Mouse (Mus musculus) liver, adult 2 months (tissue): ENCODE data around the gene 6030468B19Rik. TPM values are rescaled to one million over a fixed set of nuclear protein-coding genes. Genes with fewer than 3 reads are reported as not detected.

Experiments
- DNase-seq: peaks from one replicate; pipeline ENCODE4 v3.0.0-alpha.2; 2011; ENCODE audit warnings: low read depth, low spot score; ENCODE audit errors: extremely low read depth
- H3K27ac ChIP-seq: fragments of 200-500 bp; replicated peaks from 2 replicates; pipeline ENCODE4 v1.5.1; 2012; ENCODE audit warnings: low read depth, mild to moderate bottlenecking, control low read depth, inconsistent platforms, low read length; ENCODE audit not compliant: insufficient read depth
- H3K27me3 ChIP-seq: fragments of 200-500 bp; 2 replicates; pipeline ENCODE4 v1.6.1; 2012; ENCODE audit warnings: mild to moderate bottlenecking, moderate library complexity, low read length, inconsistent platforms; ENCODE audit not compliant: control insufficient read depth, insufficient read depth
- H3K36me3 ChIP-seq: fragments of 200-500 bp; 2 replicates; pipeline ENCODE4 v1.6.1; 2012; ENCODE audit warnings: low read length, inconsistent platforms; ENCODE audit not compliant: control insufficient read depth, insufficient read depth
- H3K4me1 ChIP-seq: fragments of 200-500 bp; 2 replicates; pipeline ENCODE4 v1.6.1; 2011; ENCODE audit warnings: low read length; ENCODE audit not compliant: control insufficient read depth, insufficient read depth
- H3K4me3 ChIP-seq: fragments of 200-500 bp; 2 replicates; pipeline ENCODE4 v1.5.1; 2011; ENCODE audit warnings: low read depth, mild to moderate bottlenecking, control low read depth, low read length, moderate library complexity; ENCODE audit not compliant: insufficient read depth
- H3K79me2 ChIP-seq: fragments of 200-500 bp; 2 replicates; pipeline ENCODE4 v1.6.1; 2012; ENCODE audit warnings: inconsistent platforms, mild to moderate bottlenecking, low read length, moderate library complexity; ENCODE audit not compliant: control insufficient read depth, insufficient read depth
- H3K9ac ChIP-seq: fragments of 200-500 bp; 2 replicates; pipeline ENCODE4 v1.6.1; 2012; ENCODE audit warnings: low read depth, mild to moderate bottlenecking, control low read depth, inconsistent platforms, low read length
- CTCF ChIP-seq: fragments of 200-500 bp; IDR thresholded peaks from 2 replicates; pipeline ENCODE4 v1.5.1; 2011; ENCODE audit warnings: low read depth, low read length, control low read depth
- POLR2A ChIP-seq: fragments of 200-500 bp; IDR thresholded peaks from 2 replicates; pipeline ENCODE4 v1.6.1; 2011; ENCODE audit warnings: low read length, control low read depth; ENCODE audit not compliant: insufficient read depth; ENCODE audit errors: extremely low read depth
- WGBS: fragments of 180-500 bp; shearing (Covaris S2); methylation state at CpG from one replicate; pipeline ENCODE4 v1.1.7; 2018; 5-methylcytosine and 5-hydroxymethylcytosine counted together
- polyA plus RNA-seq: library from polyadenylated mRNA; depleted of rRNA; stranded (reverse); fragments of >200 nt; gene quantifications from 2 replicates; pipeline ENCODE4 v1.2.3, GENCODE M21; 2012
- total RNA-seq: library from RNA; depleted of rRNA; stranded (reverse); fragments of >200 nt; gene quantifications from 2 replicates; pipeline ENCODE4 v1.2.3, GENCODE M21; 2014

The 6030468B19Rik gene
- total and polyA plus RNA-seq, 2 experiments: not detected

GRCm38 (mm10) chr11:117801650-117802049 is 4.2 kb downstream of the 6030468B19Rik start:
- WGBS: 93% methylated on average over 7 of the region's 7 CpGs
- Histone ChIP-seq H3K36me3 (no peaks in the 10 kb centered on the region), H3K79me2 (no peaks in the 10 kb centered on the region), H3K4me3 (no peak overlapping the region), H3K4me1 (no peaks in the 10 kb centered on the region), H3K9ac (no peak overlapping the region), H3K27me3 (no peaks in the 10 kb centered on the region), H3K27ac (no peak overlapping the region)
- DNase-seq: no peak
- no peak for TF ChIP-seq CTCF
- TF ChIP-seq POLR2A: no peak

GRCm38 (mm10) chr11:117803166-117803688 is 5.8 kb downstream of the 6030468B19Rik start:
- Histone ChIP-seq H3K79me2 (no peaks in the 10 kb centered on the region), H3K4me1 (no peaks in the 10 kb centered on the region), H3K36me3 (no peaks in the 10 kb centered on the region), H3K27me3 (no peaks in the 10 kb centered on the region), H3K9ac (no peak overlapping the region), H3K4me3 (no peak overlapping the region), H3K27ac (no peak overlapping the region)
- TF ChIP-seq CTCF: no peak
- no peak for TF ChIP-seq POLR2A
- DNase-seq: no peak
- 80% methylated on average over 3 of the region's 3 CpGs for WGBS

- Histone ChIP-seq H3K4me3 (no peak overlapping the region), H3K27me3 (no peaks in the 10 kb centered on the region), H3K4me1 (peaks cover 6% of the 10 kb centered on the region; the same call in 1 of the 2 replicates), H3K9ac (no peak overlapping the region), H3K36me3 (no peaks in the 10 kb centered on the region), H3K27ac (no peak overlapping the region), H3K79me2 (peaks cover 9% of the 10 kb centered on the region; the same call in 1 of the 2 replicates)
- WGBS: 95% methylated on average over 6 of the region's 6 CpGs
- no peak for DNase-seq
- no peak for TF ChIP-seq POLR2A
- TF ChIP-seq CTCF: no peak
Measured at GRCm38 (mm10) chr11:117806781-117807180, 9.3 kb downstream of the 6030468B19Rik start.

- peaks cover 10% of the 10 kb centered on the region; the same call in 1 of the 2 replicates for H3K4me1 ChIP-seq
- TF ChIP-seq POLR2A: peak; percentile 79
- TF ChIP-seq CTCF: no peak
- peaks cover 23% of the 10 kb centered on the region for H3K79me2 ChIP-seq
- peak within 1 kb of the TSS; percentile 70 for H3K27ac ChIP-seq
- peak within 1 kb of the TSS; percentile 83 for H3K4me3 ChIP-seq
- no peaks in the 10 kb centered on the region for H3K36me3 ChIP-seq
- no peaks in the 10 kb centered on the region for H3K27me3 ChIP-seq
- no peak for DNase-seq
- WGBS: 2% methylated on average over 74 of the region's 75 CpGs
- H3K9ac ChIP-seq: peak within 1 kb of the TSS; percentile 95
Measured at GRCm38 (mm10) chr11:117809407-117810311, 12.2 kb downstream of the 6030468B19Rik start, which contains the start of the genes Gm20708 and Syngr2. Gene Gm20708 (plus strand): TSS chr11:117809668. Gene Syngr2 (plus strand): TSS chr11:117809668.

- Histone ChIP-seq H3K27ac (peak overlapping the region; percentile 70), H3K9ac (peak overlapping the region; percentile 95), H3K27me3 (no peaks in the 10 kb centered on the region), H3K79me2 (peaks cover 23% of the 10 kb centered on the region), H3K4me1 (peaks cover 10% of the 10 kb centered on the region; the same call in 1 of the 2 replicates), H3K4me3 (peak overlapping the region; percentile 83), H3K36me3 (no peaks in the 10 kb centered on the region)
- WGBS: under 1% methylated on average over 21 of the region's 21 CpGs
- DNase-seq: peak; percentile 87
- TF ChIP-seq CTCF (peak; percentile 68), POLR2A (peak; percentile 52; the same call in 1 of the 2 replicates)
Measured at GRCm38 (mm10) chr11:117810401-117811046, 13.1 kb downstream of the 6030468B19Rik start.
